8 mouse cellular contexts compared by ENCODE assay signal in the genomic region with DNA sequence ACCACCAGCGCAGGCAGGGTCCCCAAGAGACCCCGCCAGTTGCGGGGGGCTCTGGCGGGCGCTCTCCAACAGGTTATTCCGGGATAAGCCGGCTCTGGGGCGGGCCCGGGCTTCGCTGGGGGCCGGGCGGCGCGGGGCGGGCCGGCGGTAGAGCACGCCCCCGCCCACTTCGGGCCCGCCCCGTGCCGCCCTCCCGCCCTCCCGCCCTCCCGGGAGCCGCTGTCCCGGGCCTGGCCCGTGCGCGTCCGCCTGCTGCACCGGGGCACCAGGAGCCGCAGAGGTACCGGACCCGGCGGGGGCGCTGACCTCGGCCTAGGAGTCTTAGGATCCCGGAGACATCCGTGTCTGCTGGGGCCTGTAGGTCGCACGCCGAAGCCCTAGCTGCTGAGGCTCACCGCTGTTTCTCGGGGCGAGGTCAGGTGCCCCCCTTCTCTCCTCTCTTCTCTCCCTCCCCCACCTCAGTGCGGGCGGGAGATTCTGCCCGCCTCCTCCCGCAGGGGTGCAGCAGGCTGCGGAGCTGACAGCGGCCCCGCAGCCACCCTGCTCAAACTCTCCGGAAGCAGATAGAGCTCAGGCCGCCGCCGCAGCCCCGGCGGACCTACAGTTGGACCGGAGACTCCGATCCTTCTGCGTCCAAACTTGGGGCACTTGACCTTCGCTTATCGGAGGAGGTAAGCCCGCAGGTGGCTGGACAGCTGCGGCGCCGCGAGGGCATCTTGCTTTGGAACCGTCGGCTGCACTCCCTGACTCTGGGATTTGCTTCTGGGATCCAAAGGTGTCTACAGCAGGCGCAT. TPM values are rescaled to one million over a fixed set of nuclear protein-coding genes. Genes with fewer than 3 reads are reported as not detected.
DNase-seq lines count a peak whose midpoint lies in the region; ATAC-seq and TF ChIP-seq lines count a peak whose summit lies in the region.

A gene (plus strand): TSS at position 206 of the 794 bp plus-strand sequence.

- H3K4me1 ChIP-seq in E14TG2a.4 (replicated peaks; ENCODE audit: low read depth, low read length) = peaks cover 25% of the 10 kb centered on the region
- peaks cover 30% of the 10 kb centered on the region for H3K4me1 ChIP-seq in heart, embryonic 13.5 days

- peak within 1 kb of the TSS; percentile 98 for H3K4me3 ChIP-seq in E14TG2a.4 (replicated peaks; ENCODE audit: low read length)
- H3K4me3 ChIP-seq in heart, embryonic 13.5 days = peak within 1 kb of the TSS; percentile 85

- no peaks in the 10 kb centered on the region for H3K9me3 ChIP-seq in E14TG2a.4 (ENCODE audit: low read length)
- H3K9me3 ChIP-seq in heart, embryonic 13.5 days = no peaks in the 10 kb centered on the region

- peak; percentile 47 for ATAC-seq in erythroid progenitor cell, adult 5-6 weeks (replicated peaks; ENCODE audit: low FRiP score, poor library complexity, severe bottlenecking)
- ATAC-seq in heart, embryonic 13.5 days (ENCODE audit: extremely low read depth, insufficient number of reproducible peaks, low FRiP score, low TSS enrichment) = peak; percentile 88

- H3K27me3 ChIP-seq in E14TG2a.4 (ENCODE audit: insufficient read depth, low read length) = peaks cover 38% of the 10 kb centered on the region
- peaks cover 28% of the 10 kb centered on the region for H3K27me3 ChIP-seq in heart, embryonic 13.5 days (replicated peaks)

- TF ChIP-seq CTCF in E14TG2a.4 (conservative IDR thresholded peaks at IDR 0.05; ENCODE audit: low read length) = no peak

- under 1% methylated on average over 51 of the region's 73 CpGs for WGBS in heart, embryonic 13.5 days
- WGBS in large intestine, adult 2 months = under 1% methylated on average over 57 of the region's 73 CpGs

- H3K36me3 ChIP-seq in E14TG2a.4 (ENCODE audit: insufficient read depth, low read length) = no peaks in the 10 kb centered on the region
- no peaks in the 10 kb centered on the region for H3K36me3 ChIP-seq in heart, embryonic 13.5 days

- peak; percentile 34 to 50 for DNase-seq in adrenal gland, postnatal 4 days (ENCODE audit: low spot score in 2 of 2)
- DNase-seq in large intestine, adult 2 months (ENCODE audit: low read depth, low spot score) = no peak
- DNase-seq in lung, postnatal 10 days = peak; percentile 69
- DNase-seq in ovary, postnatal 36 days (ENCODE audit: low spot score) = peak; percentile 79
- peak; percentile 79 for DNase-seq in thymus, postnatal 25 days

- peak within 1 kb of the TSS; percentile 50 for H3K27ac ChIP-seq in heart, embryonic 13.5 days (replicated peaks)

- H3K4me2 ChIP-seq in heart, embryonic 13.5 days = peak within 1 kb of the TSS; percentile 88

- H3K9ac ChIP-seq in heart, embryonic 13.5 days = peak within 1 kb of the TSS; percentile 88

RNA-seq across cellular contexts. Expression of the gene that starts here (rescaled TPM):
- total RNA-seq in adrenal gland, postnatal 4 days (2021) = 10 to 100 TPM; 68.2 to 74.1 TPM
- total RNA-seq in erythroid progenitor cell, adult 5-6 weeks (2015; ENCODE audit: low replicate concordance) = 28.9 and 31.7 TPM in 2 replicates
- 45.2 and 72.3 TPM in 2 replicates for total RNA-seq in erythroid progenitor cell, adult 5-6 weeks (2017; ENCODE audit: low replicate concordance)
- polyA plus RNA-seq in heart, embryonic 13.5 days (2015; fragmentation: Nextera tagmentation; extraction: Ambion mirVana) = 11.7 and 13.0 TPM in 2 replicates
- polyA plus RNA-seq in large intestine, adult 2 months (2012; rRNA removed) = 21.6 and 25.3 TPM in 2 replicates
